Mouse (Mus musculus): ENCODE measurements around the gene Timm8a2.

Timm8a2 gene

GRCm38 (mm10) chr14:122034451-122034850 lies at the start of gene Timm8a2:
TSS of gene Timm8a2 (plus strand) at chr14:122034674.
- no peak for DNase-seq

- DNase-seq: no peak
Measured at GRCm38 (mm10) chr14:121985477-121985876, 49.0 kb upstream of the Timm8a2 start.

- no peak for DNase-seq
Measured at GRCm38 (mm10) chr14:121986028-121986427, 48.4 kb upstream of the Timm8a2 start.

GRCm38 (mm10) chr14:121987287-121987686 lies 47.2 kb upstream of the Timm8a2 start:
- no peak for DNase-seq

- no peak for DNase-seq
Measured at GRCm38 (mm10) chr14:121987691-121988090, 46.8 kb upstream of the Timm8a2 start.

- peak; percentile 51 for DNase-seq
Measured at GRCm38 (mm10) chr14:121989331-121989730, 45.1 kb upstream of the Timm8a2 start.

GRCm38 (mm10) chr14:121989869-121990268 lies 44.6 kb upstream of the Timm8a2 start:
- DNase-seq: no peak

- DNase-seq: no peak
Measured at GRCm38 (mm10) chr14:121990897-121991296, 43.6 kb upstream of the Timm8a2 start.

- DNase-seq: no peak
Measured at GRCm38 (mm10) chr14:121991921-121992320, 42.6 kb upstream of the Timm8a2 start.

- no peak for DNase-seq
Measured at GRCm38 (mm10) chr14:121992395-121993280, 41.8 kb upstream of the Timm8a2 start.

GRCm38 (mm10) chr14:121993616-121994015 lies 40.9 kb upstream of the Timm8a2 start:
- no peak for DNase-seq

GRCm38 (mm10) chr14:121994171-121994700 lies 40.2 kb upstream of the Timm8a2 start:
- no peak for DNase-seq

- no peak for DNase-seq
Measured at GRCm38 (mm10) chr14:121994846-121995556, 39.5 kb upstream of the Timm8a2 start.

- no peak for DNase-seq
Measured at GRCm38 (mm10) chr14:121995557-121995870, 39.0 kb upstream of the Timm8a2 start.

- peak; percentile 76 for DNase-seq
Measured at GRCm38 (mm10) chr14:121996786-121997185, 37.7 kb upstream of the Timm8a2 start.

GRCm38 (mm10) chr14:121999455-121999854 lies 35.0 kb upstream of the Timm8a2 start:
- DNase-seq: peak; percentile 28

- no peak for DNase-seq
Measured at GRCm38 (mm10) chr14:122000346-122001105, 33.9 kb upstream of the Timm8a2 start.

- DNase-seq: no peak
Measured at GRCm38 (mm10) chr14:122002224-122002623, 32.2 kb upstream of the Timm8a2 start.

- no peak for DNase-seq
Measured at GRCm38 (mm10) chr14:122003812-122004211, 30.7 kb upstream of the Timm8a2 start.

GRCm38 (mm10) chr14:122008261-122008660 lies 26.2 kb upstream of the Timm8a2 start:
- no peak for DNase-seq

GRCm38 (mm10) chr14:122009502-122009901 lies 25.0 kb upstream of the Timm8a2 start:
- no peak for DNase-seq

GRCm38 (mm10) chr14:122010301-122010700 lies 24.2 kb upstream of the Timm8a2 start:
- no peak for DNase-seq

GRCm38 (mm10) chr14:122011768-122012167 lies 22.7 kb upstream of the Timm8a2 start:
- DNase-seq: no peak
